In the genomic region with DNA sequence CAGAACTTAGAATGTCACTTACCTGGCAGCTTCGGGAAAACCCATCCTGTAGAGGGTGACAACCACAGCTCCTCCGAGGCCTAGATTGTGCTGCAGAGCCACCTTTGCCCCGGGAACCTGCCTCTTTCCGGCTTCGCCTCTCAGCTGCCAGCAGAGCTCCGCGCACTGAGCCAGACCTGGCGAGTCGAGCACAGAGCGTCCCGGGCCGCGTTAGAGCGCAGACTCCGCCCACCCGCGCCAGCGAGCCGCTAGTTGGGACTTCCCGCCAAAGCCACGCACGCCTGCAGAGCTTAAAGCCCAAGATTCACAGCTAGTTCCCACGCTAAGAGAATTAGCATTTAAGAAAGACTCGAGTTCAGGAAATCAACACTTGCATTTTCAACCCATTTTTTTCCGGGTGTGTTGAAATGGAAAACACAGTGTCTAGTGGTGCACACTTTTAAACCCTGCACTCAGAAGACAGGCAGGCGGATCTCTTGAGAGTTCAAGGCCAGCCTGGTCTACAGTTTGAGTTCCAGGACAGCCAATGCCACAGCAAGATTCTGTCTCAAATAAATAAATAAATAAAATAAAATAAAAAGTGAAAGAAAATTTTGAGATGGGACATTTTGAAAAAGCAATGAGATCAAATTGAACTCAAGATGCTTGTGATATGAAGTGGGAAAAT, we compare ENCODE assay signal across 8 mouse cellular contexts. TPM values are rescaled to one million over a fixed set of nuclear protein-coding genes. Genes with fewer than 3 reads are reported as not detected.
DNase-seq lines count a peak whose midpoint lies in the region; ATAC-seq and TF ChIP-seq lines count a peak whose summit lies in the region.

No protein-coding gene starts in this region.

- H3K27ac ChIP-seq in forebrain, postnatal 0 days (ENCODE audit: low read depth, low read length) = no peak overlapping the region
- peak overlapping the region; percentile 74 for H3K27ac ChIP-seq in lung, embryonic 16.5 days (ENCODE audit: low read length)

- peak; percentile 87 for DNase-seq in G1E (ENCODE audit: low spot score)
- peak; percentile 96 to 97 for DNase-seq in cerebellum, adult 18-20 months
- peak; percentile 95 for DNase-seq in forebrain, postnatal 0 days
- DNase-seq in layer of hippocampus, adult 9-10 months (ENCODE audit: low spot score) = peak; percentile 77
- DNase-seq in ovary, postnatal 10 days (ENCODE audit: low spot score) = peak; percentile 74
- DNase-seq in thymus, postnatal 10 days (ENCODE audit: low spot score in 2 of 2) = peak; percentile 93 to 95

- ATAC-seq in G1E (ENCODE audit: extremely low read depth, insufficient number of reproducible peaks, low FRiP score, poor library complexity, severe bottlenecking) = peak; percentile 91
- peak; percentile 100 for ATAC-seq in forebrain, postnatal 0 days
- ATAC-seq in hematopoietic stem cell, adult 5-6 weeks (replicated peaks in 1 of 2; ENCODE audit: insufficient read depth in 1 of 2, low FRiP score in 2 of 2, low TSS enrichment in 1 of 2, low read depth in 1 of 2, poor library complexity in 2 of 2, severe bottlenecking in 2 of 2) = peak; percentile 99 to 100
- peak; percentile 96 for ATAC-seq in lung, embryonic 16.5 days (ENCODE audit: low read depth)

- H3K27me3 ChIP-seq in G1E (ENCODE audit: insufficient read depth, low read length) = no peaks in the 10 kb centered on the region
- H3K27me3 ChIP-seq in forebrain, postnatal 0 days (ENCODE audit: insufficient read depth, low read length) = no peaks in the 10 kb centered on the region
- H3K27me3 ChIP-seq in lung, embryonic 16.5 days (ENCODE audit: control insufficient read depth, insufficient read depth, low read depth, low read length) = no peaks in the 10 kb centered on the region

- 5% methylated on average over 26 of the region's 26 CpGs for WGBS in forebrain, postnatal 0 days
- 2% methylated on average over 26 of the region's 26 CpGs for WGBS in lung, embryonic 16.5 days

- TF ChIP-seq CTCF in G1E (IDR thresholded peaks at IDR 0.05; ENCODE audit: low read depth, low read length) = no peak
- peak; percentile 13; the same call in 1 of the 2 replicates for TF ChIP-seq CTCF in forebrain, postnatal 0 days (IDR thresholded peaks at IDR 0.05; ENCODE audit: low read depth)

- peak overlapping the region; percentile 71 for H3K4me3 ChIP-seq in G1E (ENCODE audit: low read depth, low read length)
- H3K4me3 ChIP-seq in forebrain, postnatal 0 days (ENCODE audit: low read depth, low read length) = peak overlapping the region; percentile 50
- peak overlapping the region; percentile 65 for H3K4me3 ChIP-seq in lung, embryonic 16.5 days (ENCODE audit: low read length)

- peak overlapping the region; percentile 51 for H3K9ac ChIP-seq in forebrain, postnatal 0 days
- H3K9ac ChIP-seq in lung, embryonic 16.5 days (ENCODE audit: low read length) = peak overlapping the region; percentile 76

- H3K9me3 ChIP-seq in G1E (replicated peaks) = no peaks in the 10 kb centered on the region
- H3K9me3 ChIP-seq in forebrain, postnatal 0 days (ENCODE audit: low read length) = no peaks in the 10 kb centered on the region
- no peaks in the 10 kb centered on the region for H3K9me3 ChIP-seq in lung, embryonic 16.5 days (ENCODE audit: control insufficient read depth, low read length)

- H3K4me2 ChIP-seq in forebrain, postnatal 0 days (ENCODE audit: low read depth) = peak overlapping the region; percentile 66
- peak overlapping the region; percentile 55 for H3K4me2 ChIP-seq in lung, embryonic 16.5 days (ENCODE audit: low read depth, low read length)

- H3K36me3 ChIP-seq in G1E (replicated peaks) = peaks cover 34% of the 10 kb centered on the region
- peaks cover 3% of the 10 kb centered on the region; the same call in 1 of the 2 replicates for H3K36me3 ChIP-seq in forebrain, postnatal 0 days (ENCODE audit: insufficient read depth)
- peaks cover under 1% of the 10 kb centered on the region; the same call in 1 of the 2 replicates for H3K36me3 ChIP-seq in lung, embryonic 16.5 days (ENCODE audit: control insufficient read depth, insufficient read depth, low read length)

- H3K4me1 ChIP-seq in G1E (ENCODE audit: insufficient read depth, low read depth, low read length) = peaks cover 22% of the 10 kb centered on the region
- no peaks in the 10 kb centered on the region; the same call in 1 of the 2 replicates for H3K4me1 ChIP-seq in forebrain, postnatal 0 days (ENCODE audit: insufficient read depth)
- peaks cover 12% of the 10 kb centered on the region for H3K4me1 ChIP-seq in lung, embryonic 16.5 days (replicated peaks; ENCODE audit: control insufficient read depth, insufficient read depth, low read length)

RNA-seq across cellular contexts. Expression of a gene that starts 24.9 kb away (rescaled TPM):
- total RNA-seq in G1E (2014; fragmentation: Nextera tagmentation) = not detected in 2 replicates
- 0.12 TPM in 1 of 2 replicates, not detected in the other for total RNA-seq in G1E (2017)
- polyA plus RNA-seq in G1E (2012) = not detected in 2 replicates
- 2.4 and 2.5 TPM in 2 replicates for total RNA-seq in forebrain, postnatal 0 days (2014; rRNA removed)
- polyA plus RNA-seq in forebrain, postnatal 0 days (2015; fragmentation: Nextera tagmentation; extraction: Ambion mirVana) = 0.59 and 1.1 TPM in 2 replicates
- total RNA-seq in hematopoietic stem cell, adult 5-6 weeks (2017) = not detected in 2 replicates
- polyA plus RNA-seq in lung, embryonic 16.5 days (2015; fragmentation: Nextera tagmentation; extraction: Ambion mirVana) = 1.5 and 1.8 TPM in 2 replicates
